Mouse (Mus musculus): ENCODE results near the gene Slc9c1.

DNA sequence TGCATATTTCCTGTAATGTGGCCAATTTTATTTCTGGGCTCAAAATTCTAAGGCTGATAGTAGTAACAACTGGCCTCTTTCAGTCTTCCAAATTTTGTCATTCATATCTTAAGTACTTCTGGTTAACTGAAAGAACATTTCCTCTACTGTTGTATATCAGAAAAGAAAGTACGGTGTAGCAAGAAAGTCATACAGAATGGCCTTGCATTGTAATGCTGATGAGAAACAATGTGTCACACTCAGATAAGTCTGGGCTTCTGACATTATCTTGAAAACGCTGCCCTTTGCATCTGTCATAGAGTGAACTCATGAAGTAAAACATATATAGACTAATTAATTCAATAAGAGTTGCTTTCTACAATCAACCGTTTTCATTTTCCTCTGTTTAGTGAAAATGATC is 37.2 kb downstream of the Slc9c1 start:
- no peak for TF ChIP-seq CTCF (IDR thresholded peaks at IDR 0.05; ENCODE audit: control insufficient read depth, insufficient read depth, insufficient replicate concordance, low read depth, low read length)
- TF ChIP-seq POLR2A (IDR thresholded peaks at IDR 0.05; ENCODE audit: control insufficient read depth, low read depth, low read length) = no peak

Data from testis, adult 2 months (tissue).